Mouse (Mus musculus) granulocyte monocyte progenitor cell, adult 5-6 weeks (primary cell): ENCODE measurements around the gene Myo18a. TPM values are rescaled to one million over a fixed set of nuclear protein-coding genes. Genes with fewer than 3 reads are reported as not detected.

Source experiments
- ATAC-seq: replicated peaks from 2 replicates; pipeline ENCODE4 v1.8.0; 2016; ENCODE audit warnings: mild to moderate bottlenecking, moderate TSS enrichment, inconsistent platforms; ENCODE audit not compliant: poor library complexity, severe bottlenecking
- total RNA-seq, 2 experiments: library from RNA; stranded (forward) in 1 of 2; stranded (reverse) in 1 of 2; fragments of 200-712, 200-1000 nt in 1 of 2; fragments of >200 nt in 1 of 2; fragmentation: Nextera tagmentation in 1 of 2; gene quantifications; 2 replicates each; pipeline ENCODE4 v1.2.3; 2014 to 2017

Gene Myo18a
- total RNA-seq, 2 experiments from 2014 or later: 49.3 to 66.5 TPM

- no peak for ATAC-seq
These were observed 66.2 kb downstream of the Myo18a start for GRCm38 (mm10) chr11:77829043-77829841.

- ATAC-seq: no peak
These were observed 67.8 kb downstream of the Myo18a start for GRCm38 (mm10) chr11:77830875-77831274.

- ATAC-seq: no peak
These were observed 69.5 kb downstream of the Myo18a start for GRCm38 (mm10) chr11:77832541-77832940.

GRCm38 (mm10) chr11:77835109-77835508 lies 72.1 kb downstream of the Myo18a start:
- ATAC-seq: no peak

- ATAC-seq: no peak
These were observed 73.2 kb downstream of the Myo18a start for GRCm38 (mm10) chr11:77836290-77836689.

GRCm38 (mm10) chr11:77836751-77837150 lies 73.7 kb downstream of the Myo18a start:
- ATAC-seq: no peak

- no peak for ATAC-seq
These were observed 74.8 kb downstream of the Myo18a start for GRCm38 (mm10) chr11:77837856-77838255.

GRCm38 (mm10) chr11:77840523-77841245 lies 77.6 kb downstream of the Myo18a start:
- ATAC-seq: no peak

- no peak for ATAC-seq
These were observed 80.2 kb downstream of the Myo18a start for GRCm38 (mm10) chr11:77843068-77843905.

- no peak for ATAC-seq
These were observed 80.8 kb downstream of the Myo18a start for GRCm38 (mm10) chr11:77843906-77844200.

- ATAC-seq: no peak
These were observed 84.6 kb downstream of the Myo18a start for GRCm38 (mm10) chr11:77847599-77848128.

GRCm38 (mm10) chr11:77848131-77848530 lies 85.1 kb downstream of the Myo18a start:
- ATAC-seq: no peak

- no peak for ATAC-seq
These were observed 86.1 kb downstream of the Myo18a start for GRCm38 (mm10) chr11:77849151-77849550.

- ATAC-seq: no peak
These were observed 87.6 kb downstream of the Myo18a start for GRCm38 (mm10) chr11:77850401-77851244.

- ATAC-seq: no peak
These were observed 88.5 kb downstream of the Myo18a start for GRCm38 (mm10) chr11:77851483-77852010.

GRCm38 (mm10) chr11:77852195-77852594 lies 89.1 kb downstream of the Myo18a start:
- no peak for ATAC-seq

- no peak for ATAC-seq
These were observed 90.1 kb downstream of the Myo18a start for GRCm38 (mm10) chr11:77852941-77853668.

GRCm38 (mm10) chr11:77854641-77855040 lies 91.6 kb downstream of the Myo18a start:
- ATAC-seq: no peak

GRCm38 (mm10) chr11:77855396-77855795 lies 92.3 kb downstream of the Myo18a start:
- no peak for ATAC-seq
